Mouse (Mus musculus): ENCODE measurements around the gene Dusp6.

Gene Dusp6

DNA sequence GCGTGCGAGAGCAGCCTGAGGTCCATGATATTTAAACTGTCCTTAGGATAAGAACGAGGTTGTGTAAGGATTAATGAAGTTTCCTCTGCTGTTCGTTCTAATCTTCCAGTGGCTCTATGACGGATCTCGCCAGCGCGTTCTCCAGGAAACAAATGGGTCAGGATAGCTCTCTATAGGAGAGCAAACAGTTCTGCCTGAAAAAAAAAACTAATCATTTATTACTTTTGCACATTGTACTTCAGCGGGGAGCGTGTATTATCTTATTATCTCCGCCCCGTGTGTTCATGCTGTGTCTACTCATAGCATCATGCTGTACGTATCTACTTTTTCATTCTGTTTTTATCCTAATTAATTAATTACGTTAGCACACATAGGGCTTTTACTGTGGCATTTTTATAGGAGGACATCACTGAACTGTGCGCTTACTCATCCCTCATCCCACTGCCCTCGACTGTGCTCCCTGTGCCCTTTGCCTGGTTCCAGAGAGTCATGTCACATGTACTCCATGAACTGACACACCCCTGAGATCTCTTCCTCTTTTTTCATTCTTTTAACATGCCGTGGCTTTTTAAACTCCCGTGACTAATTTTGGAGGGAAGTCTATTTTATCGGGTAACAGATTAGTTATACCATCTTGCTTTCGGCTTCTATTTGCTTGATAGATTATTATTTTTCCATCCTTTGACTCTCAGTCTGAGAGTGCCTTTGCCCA is 16.1 kb upstream of the Dusp6 start:
- DNase-seq (ENCODE audit: low read depth) = no peak

- no peak for DNase-seq (ENCODE audit: low read depth)
These were observed 12.2 kb upstream of the Dusp6 start for GRCm38 (mm10) chr10:99250874-99251281.

DNA sequence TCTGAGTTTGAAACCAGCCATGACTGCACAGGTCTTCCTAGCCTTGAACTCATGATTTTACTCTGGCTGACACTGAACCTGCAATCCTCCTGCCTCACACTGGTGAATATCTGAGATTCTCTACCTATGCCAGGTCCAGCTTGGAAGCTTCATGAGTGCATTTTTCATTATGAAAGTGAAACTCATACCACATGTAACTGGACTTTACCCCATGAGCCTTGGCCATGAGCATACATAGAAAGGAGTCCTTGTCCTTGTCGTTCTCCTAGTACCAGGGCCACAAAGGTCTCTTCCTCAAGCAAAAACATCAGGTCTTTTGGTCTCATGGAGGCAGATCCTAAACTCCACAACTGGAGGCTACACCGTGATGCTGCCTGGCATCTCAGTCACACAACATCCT is 9.6 kb upstream of the Dusp6 start:
- no peak for DNase-seq (ENCODE audit: low read depth)

DNA sequence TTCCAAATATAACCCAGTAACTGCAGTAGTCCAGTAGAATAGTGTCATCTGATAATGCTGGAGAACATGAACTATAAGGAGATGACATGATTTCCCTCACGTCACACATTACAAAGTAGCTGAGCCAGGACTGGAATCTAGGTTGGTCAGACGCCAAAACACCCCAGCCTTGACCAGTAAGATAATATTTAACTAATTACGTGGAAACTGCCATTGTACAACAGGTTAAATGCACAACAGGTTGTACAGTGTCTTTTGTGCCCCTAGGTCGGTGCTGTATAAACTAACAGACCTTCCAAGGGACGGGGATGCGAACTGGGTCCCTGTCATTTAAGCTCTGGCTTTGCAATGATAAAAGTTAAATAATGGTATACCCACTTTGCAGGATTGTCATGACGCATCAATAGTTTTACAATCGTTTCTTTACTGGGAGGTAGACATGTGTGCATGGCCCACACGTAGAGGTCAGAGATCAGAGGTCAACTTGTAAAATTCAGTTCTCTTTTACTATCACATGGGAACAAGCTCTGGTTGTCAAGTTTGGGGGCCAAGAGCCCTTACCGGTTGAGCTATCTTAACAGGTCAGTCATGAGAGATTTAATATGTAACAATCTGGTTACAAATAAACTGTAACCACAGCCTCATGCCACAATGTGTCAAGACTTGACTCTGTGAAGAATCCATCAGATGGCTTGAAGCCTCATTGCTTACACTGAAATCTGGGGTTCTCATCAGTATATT is 7.0 kb upstream of the Dusp6 start:
- no peak for DNase-seq (ENCODE audit: low read depth)

GRCm38 (mm10) chr10:99257531-99257930 is 5.5 kb upstream of the Dusp6 start:
- peak; percentile 19 for DNase-seq (ENCODE audit: low read depth)

DNA sequence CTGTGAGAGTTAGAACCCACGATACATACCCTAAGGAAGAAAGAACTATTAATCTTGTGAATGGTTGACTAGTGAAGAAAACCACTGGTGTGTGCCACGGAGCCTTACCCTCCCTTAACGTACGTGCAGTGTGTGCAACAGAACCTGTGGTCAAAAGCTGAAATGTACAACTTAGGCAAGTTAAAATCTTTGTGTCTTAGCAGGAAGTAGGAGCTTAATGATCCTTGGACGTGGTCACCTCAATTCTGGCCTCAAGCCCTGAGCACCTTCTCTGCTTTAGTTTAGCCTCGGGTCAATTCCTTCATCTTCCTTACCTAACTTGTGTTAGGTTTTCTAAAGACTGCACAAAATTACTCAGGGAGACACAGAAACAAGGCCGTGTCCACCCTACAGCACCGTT is 3.2 kb upstream of the Dusp6 start:
- DNase-seq (ENCODE audit: low read depth) = no peak

GRCm38 (mm10) chr10:99261151-99261635 is 1.8 kb upstream of the Dusp6 start:
- DNase-seq (ENCODE audit: low read depth) = no peak

DNA sequence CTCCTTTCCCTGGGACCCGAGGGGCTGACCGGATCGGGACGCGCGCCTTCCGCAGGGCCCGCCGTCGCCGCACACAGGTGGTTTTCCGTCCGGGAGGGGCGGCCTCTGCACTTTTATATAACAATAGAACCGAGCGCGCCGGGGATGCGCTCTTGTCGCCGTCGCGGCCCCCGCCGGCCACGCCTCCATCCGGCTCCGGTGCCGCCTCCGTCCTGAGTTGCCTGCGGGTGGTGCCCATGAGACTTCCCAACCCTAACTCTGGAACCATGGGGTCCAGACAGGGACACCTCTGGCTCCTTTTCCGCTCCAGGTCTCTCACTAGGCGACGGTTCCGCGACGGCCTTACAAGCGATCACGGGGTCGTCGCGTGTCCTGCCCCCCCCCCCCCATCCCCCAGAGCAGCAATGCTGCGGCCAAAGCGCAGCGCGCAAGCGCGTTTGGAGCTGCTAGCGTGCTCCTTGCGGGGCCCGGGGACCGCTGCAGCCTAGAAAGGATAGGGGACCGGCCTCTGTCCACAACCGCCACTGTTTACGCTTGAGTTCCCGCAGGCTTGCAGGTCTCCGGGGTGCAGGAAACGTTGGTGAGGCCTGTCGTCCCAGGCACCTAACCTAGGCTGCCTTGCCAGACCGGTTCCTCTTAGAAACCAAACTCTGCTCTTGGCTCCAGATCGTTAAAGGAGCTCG is 1.3 kb upstream of the Dusp6 start:
- DNase-seq (ENCODE audit: low read depth) = peak; percentile 92

GRCm38 (mm10) chr10:99262319-99262866 is 638 bp upstream of the Dusp6 start:
- no peak for DNase-seq (ENCODE audit: low read depth)

DNA sequence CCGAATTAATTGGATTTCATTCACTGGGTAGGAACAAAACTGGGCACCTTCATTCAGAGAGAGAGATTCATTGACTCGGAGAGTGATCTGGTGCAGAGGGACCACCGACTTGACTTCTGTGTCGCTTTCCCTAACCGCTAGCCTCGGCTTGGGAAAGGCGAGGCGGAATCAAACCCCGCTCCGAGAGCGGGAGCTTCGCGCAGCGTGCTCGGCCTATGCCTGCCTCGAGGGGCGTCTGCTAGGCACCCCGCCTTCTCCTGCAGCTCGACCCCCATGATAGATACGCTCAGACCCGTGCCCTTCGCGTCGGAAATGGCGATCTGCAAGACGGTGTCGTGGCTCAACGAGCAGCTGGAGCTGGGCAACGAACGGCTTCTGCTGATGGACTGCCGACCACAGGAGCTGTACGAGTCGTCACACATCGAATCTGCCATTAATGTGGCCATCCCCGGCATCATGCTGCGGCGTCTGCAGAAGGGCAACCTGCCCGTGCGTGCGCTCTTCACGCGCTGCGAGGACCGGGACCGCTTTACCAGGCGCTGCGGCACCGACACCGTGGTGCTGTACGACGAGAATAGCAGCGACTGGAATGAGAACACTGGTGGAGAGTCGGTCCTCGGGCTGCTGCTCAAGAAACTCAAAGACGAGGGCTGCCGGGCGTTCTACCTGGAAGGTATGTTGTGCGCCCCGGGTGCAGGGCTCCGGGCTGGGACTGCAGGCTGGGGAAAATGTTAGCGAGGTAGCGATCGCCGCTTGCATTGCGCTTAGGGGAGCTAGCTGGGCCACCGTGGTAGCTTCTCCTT is 589 bp downstream of the Dusp6 start:
- peak; percentile 70 for DNase-seq (ENCODE audit: low read depth)

GRCm38 (mm10) chr10:99264301-99265010 is 1.4 kb downstream of the Dusp6 start:
- DNase-seq (ENCODE audit: low read depth) = peak; percentile 56

- peak; percentile 60 for DNase-seq (ENCODE audit: low read depth)
These were observed 2.1 kb downstream of the Dusp6 start for GRCm38 (mm10) chr10:99265011-99265694.

DNA sequence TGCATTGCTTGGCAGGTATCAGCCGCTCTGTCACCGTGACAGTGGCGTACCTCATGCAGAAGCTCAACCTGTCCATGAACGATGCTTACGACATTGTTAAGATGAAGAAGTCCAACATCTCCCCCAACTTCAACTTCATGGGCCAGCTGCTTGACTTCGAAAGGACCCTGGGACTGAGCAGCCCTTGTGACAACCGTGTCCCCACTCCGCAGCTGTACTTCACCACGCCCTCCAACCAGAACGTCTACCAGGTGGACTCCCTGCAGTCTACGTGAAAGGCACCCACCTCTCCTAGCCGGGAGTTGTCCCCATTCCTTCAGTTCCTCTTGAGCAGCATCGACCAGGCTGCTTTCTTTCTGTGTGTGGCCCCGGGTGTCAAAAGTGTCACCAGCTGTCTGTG is 3.0 kb downstream of the Dusp6 start:
- DNase-seq (ENCODE audit: low read depth) = peak; percentile 33

- DNase-seq (ENCODE audit: low read depth) = no peak
These were observed 4.6 kb downstream of the Dusp6 start for GRCm38 (mm10) chr10:99267621-99268020.

DNA sequence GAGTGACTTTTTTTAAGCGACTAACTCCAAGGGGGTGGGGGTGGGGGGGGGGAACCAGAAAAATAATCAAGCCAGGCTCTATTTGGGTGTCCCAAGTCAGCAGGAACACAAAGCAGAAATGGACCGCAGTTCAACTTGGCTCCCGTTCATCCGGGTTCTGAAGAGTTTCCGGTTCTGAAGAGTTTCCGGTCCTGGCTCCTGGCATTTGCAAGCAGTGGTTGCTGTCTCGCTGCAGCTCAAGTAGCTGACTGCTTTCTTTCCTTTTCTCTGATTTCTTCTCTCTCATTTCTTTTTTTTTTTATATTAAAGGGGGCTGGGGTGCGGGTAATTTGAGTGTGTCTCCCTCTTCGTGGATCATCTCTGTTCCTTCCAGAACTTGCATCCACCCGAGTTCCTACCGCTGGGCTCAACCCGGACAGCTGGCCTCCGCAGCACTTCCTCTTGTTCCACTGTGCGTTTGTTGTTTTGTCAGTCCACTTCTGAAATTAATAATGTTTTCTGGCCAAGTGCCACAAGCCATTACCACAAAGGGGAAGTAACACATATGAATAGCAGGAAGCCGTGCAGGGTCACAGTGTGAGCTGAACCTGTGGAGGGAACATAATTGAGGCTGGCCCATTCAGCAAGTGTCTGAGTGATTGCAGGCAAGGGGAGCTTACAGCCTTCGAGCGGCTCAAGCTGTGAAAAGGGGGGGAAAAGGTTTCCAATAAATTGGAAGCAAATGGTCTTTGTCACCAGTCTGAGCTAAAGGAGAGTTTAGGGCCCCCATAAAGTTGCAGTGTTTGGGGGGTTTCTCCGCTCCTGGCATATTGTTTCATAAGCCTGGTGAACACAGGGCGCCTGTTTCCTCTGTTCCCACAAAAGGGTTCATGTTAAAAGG is 5.6 kb downstream of the Dusp6 start:
- DNase-seq (ENCODE audit: low read depth) = peak; percentile 70

DNA sequence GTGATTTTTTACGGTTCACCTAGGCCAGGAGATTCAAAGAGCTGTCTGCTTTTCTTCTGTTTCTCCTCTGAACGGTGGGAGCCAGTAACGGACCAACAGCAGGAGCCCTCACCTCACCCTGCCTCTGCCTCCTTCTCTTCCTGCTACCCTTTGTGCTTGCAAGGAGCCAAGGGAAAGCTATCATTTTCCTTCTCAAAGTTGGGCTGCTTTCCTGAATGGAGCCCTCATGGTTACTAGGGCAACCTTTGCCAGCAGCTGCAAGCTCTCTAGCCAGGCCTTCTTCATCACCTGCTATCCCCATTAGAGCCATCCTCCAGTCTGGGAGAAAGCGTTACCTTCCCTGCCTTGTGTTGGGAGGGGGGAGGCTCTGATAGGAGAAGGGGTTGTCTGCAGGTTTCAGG is 6.3 kb downstream of the Dusp6 start:
- DNase-seq (ENCODE audit: low read depth) = peak; percentile 33

DNA sequence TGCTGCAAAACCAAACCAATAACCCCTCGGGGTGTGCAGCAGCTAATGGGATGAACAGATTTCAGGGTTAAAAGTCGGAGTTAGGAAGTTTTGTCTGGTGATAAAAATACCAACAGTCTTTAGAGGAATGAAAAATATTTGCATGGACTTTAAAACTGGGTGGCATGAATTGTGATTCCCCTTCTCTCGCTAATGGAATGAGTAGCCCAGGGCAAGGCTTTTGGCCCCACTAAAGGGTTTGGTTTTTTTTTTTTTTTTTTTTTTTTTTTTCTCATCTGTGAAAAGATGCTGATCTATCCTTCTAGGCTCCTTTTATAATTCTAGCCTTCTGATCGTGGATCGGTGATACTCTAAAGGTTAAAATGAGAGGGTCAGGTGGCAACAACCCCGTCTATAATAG is 6.7 kb downstream of the Dusp6 start:
- DNase-seq (ENCODE audit: low read depth) = no peak

- DNase-seq (ENCODE audit: low read depth) = peak; percentile 23
These were observed 7.4 kb downstream of the Dusp6 start for GRCm38 (mm10) chr10:99270406-99270805.

- no peak for DNase-seq (ENCODE audit: low read depth)
These were observed 8.0 kb downstream of the Dusp6 start for GRCm38 (mm10) chr10:99271016-99271415.

Data from naive thymus-derived CD4-positive, alpha-beta T cell, adult 2 months (primary cell).